Mouse (Mus musculus) naive thymus-derived CD4-positive, alpha-beta T cell, adult 2 months (primary cell): Measurements from ENCODE around the gene E330009J07Rik.

ENCODE experiments used
- DNase-seq: peaks from one replicate; pipeline ENCODE4 v3.0.0-alpha.2; 2011; ENCODE audit warnings: low read depth

Gene E330009J07Rik

DNA sequence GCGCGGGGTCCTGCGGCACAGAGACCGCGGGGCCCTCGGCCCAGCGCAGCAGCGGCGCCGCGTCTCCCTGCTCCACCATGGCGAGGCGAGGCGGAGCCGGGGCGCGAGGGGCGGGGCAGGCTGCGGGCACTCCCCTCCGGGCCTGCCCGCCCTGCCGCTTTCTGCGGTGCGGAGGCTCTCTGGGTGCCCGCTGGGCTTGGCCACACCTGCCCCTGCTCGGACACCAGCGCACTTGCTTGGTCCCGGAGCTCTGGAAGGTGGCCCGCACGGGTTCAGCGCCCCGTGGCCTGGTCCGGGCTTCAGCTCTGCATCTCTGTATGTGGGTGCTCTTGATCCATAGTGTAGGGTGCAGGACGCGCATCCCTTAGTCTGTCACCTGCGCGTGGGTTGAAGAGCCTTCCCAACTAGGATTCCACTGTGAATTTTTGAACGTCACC lies at the start of gene E330009J07Rik:
TSS of gene E330009J07Rik (minus strand) at position 89 of the 437 bp plus-strand sequence.
- peak; percentile 80 for DNase-seq

DNA sequence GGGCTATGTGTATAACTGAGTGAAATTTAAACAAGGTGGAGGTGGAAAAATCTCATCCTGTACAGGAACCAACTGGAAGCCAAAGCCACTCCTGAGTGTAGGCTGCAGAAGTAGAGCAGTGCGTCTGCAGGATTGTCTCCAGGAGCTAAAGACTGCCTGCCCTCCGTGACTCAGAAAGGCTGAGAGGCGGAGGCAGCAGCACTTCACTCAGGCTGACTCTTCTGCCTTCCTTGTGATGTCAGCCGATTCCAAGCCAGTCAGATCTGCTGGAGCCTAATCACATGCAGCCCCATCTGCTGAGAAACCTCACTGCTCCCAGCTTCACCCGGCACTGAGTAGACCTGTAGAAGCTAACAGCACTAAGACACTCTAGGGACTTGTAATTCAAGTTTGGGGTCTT lies 46.4 kb upstream of the E330009J07Rik start:
- no peak for DNase-seq

- peak; percentile 48 for DNase-seq
Measured at GRCm38 (mm10) chr6:40479705-40480104, 43.8 kb upstream of the E330009J07Rik start.

DNA sequence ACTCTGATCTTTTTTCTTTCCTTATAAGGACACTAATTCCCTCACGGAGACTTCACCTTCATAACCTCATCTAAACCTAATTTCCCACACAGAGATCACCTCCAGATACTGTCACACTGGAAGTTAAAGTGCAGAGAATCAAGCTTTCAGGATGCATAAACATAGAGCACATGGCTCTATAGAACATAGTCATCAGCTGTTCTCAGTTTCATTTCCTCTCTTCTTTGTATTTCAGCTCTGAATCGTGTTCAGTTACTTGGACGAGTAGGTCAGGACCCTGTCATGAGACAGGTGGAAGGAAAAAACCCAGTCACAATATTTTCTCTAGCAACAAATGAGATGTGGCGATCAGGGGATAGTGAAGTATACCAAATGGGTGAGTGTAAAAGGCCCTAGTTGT lies 40.2 kb upstream of the E330009J07Rik start:
- no peak for DNase-seq

- DNase-seq: no peak
Measured at GRCm38 (mm10) chr6:40471720-40472010, 35.7 kb upstream of the E330009J07Rik start.

DNA sequence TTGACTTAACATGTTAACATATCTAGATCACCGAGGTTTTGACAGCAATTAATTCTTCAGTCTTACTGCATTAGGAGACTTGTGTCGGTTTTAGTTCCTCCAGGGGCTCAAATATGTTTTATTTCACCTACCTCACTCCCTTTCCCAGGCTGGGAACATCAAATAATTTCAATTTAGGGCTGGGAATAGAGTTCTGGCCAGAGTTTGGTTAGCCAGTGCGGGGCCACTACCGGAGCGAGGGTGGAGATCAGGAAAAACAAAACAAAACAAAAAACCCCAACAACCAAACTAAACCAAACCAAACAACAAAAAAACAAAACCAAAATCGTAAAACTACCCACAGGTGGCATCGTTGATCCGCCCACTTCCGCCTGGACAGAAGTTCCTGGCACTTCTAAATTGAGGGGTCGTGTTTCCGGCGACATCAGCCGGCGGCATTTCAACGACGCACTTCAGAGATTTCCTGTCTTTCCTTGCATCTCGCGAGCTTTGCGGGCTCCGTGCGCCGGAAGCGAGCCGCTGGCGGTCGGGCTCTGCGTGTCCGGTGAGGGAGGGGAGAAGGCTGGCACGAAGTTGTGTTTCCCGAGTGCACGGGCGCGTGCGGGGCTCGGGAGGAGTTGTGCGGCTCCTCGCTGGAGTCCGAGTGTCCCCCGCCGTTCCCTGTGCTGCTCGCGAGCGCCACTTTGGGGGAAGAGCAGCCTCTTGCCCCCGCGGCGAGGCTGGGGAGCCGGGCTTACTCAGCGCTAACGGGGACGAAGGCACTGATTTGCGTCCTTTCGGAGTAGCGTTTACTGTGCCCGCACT lies 35.2 kb upstream of the E330009J07Rik start, which contains the start of gene Ssbp1:
TSS of gene Ssbp1 (plus strand) at position 437 of the 804 bp plus-strand sequence.
- peak; percentile 96 for DNase-seq

- peak; percentile 33 for DNase-seq
Measured at GRCm38 (mm10) chr6:40465710-40466109, 29.8 kb upstream of the E330009J07Rik start.

- peak; percentile 63 for DNase-seq
Measured at GRCm38 (mm10) chr6:40454436-40455041, 18.6 kb upstream of the E330009J07Rik start.

- no peak for DNase-seq
Measured at GRCm38 (mm10) chr6:40448626-40449025, 12.7 kb upstream of the E330009J07Rik start.

- DNase-seq: no peak
Measured at GRCm38 (mm10) chr6:40443281-40443928, 7.5 kb upstream of the E330009J07Rik start.

GRCm38 (mm10) chr6:40441755-40442154 lies 5.8 kb upstream of the E330009J07Rik start:
- DNase-seq: peak; percentile 48

GRCm38 (mm10) chr6:40441276-40441675 lies 5.3 kb upstream of the E330009J07Rik start:
- no peak for DNase-seq

DNA sequence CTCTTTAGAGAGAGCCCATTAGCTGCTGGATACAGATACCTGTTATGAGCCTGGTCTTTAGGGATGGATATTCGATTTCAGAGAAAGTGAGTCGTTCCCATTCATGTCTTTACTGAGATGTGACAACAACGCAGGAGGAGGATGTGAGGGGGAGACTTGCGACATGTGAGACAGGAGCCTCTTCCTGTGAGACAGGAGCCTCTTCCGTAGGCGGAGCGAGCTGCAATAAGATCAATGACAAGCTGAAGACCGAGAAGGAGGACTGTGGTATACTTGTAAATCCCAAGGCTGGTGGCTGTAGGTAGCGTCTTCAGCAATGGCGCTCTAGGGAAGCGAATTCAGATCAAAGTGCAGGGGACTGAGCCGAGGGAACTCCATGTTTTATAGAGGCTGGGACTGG lies 3.8 kb upstream of the E330009J07Rik start:
- DNase-seq: peak; percentile 82

DNA sequence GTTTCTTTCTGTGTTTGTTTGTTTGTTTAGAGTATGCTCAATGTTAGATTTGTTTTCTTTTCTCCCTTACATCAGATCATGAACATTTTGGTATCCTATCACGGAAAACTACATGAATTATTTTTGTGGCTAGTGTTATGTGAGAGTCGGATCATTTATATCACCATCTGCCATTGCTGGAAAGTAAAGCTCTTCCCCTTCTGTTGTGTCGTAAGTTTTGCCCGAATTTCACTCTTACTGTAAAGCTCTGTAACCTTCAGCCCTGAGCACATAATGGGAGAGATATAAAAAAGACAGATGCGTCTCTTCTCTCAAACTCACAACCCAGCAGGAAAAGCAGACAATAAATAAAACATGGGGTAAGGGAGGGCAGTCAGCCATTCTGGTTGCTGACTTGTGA lies 3.0 kb upstream of the E330009J07Rik start, which contains the start of gene Wee2:
TSS of gene Wee2 (plus strand) at position 153 of the 400 bp plus-strand sequence.
- no peak for DNase-seq

GRCm38 (mm10) chr6:40435151-40436046 lies 536 bp downstream of the E330009J07Rik start:
- peak; percentile 67 for DNase-seq

- no peak for DNase-seq
Measured at GRCm38 (mm10) chr6:40434697-40435096, 1.2 kb downstream of the E330009J07Rik start.

- peak; percentile 46 for DNase-seq
Measured at GRCm38 (mm10) chr6:40432346-40433275, 3.3 kb downstream of the E330009J07Rik start.

DNA sequence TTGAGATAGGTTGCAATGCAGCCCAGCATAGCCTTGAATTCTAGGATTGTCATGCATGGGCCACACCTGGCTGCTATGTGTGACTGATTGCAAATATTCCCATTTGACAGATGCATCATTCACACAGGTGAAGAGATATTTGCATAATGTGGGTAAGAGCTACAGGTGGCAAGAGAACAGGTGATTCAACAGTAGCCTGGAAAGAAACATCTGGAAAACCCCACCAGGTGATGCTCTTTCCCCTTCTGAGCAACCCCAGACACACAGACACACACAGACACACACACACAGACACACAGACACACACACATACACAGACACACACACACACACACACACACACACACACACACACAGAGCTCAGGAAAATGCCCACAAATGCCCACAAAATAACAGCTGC lies 4.1 kb downstream of the E330009J07Rik start:
- DNase-seq: no peak

DNA sequence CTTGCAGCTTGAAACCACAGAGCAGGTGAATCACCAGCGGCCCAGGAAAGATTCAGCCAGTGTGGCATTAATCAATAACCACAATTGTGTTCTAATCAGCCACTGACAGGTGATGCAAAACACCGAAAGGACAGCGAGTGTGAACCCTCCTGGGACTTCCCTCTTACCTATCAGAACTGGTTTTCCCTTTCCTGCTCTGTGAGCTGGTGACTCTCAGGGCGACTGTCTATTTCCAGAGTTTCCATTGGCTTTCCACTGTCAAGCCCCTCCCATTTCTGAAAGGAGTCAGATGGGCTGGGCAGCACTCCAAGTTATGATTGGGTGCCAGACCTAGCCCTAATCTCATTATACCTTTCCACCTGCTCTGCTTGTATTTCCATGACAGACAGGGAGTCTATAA lies 4.6 kb downstream of the E330009J07Rik start:
- no peak for DNase-seq

DNA sequence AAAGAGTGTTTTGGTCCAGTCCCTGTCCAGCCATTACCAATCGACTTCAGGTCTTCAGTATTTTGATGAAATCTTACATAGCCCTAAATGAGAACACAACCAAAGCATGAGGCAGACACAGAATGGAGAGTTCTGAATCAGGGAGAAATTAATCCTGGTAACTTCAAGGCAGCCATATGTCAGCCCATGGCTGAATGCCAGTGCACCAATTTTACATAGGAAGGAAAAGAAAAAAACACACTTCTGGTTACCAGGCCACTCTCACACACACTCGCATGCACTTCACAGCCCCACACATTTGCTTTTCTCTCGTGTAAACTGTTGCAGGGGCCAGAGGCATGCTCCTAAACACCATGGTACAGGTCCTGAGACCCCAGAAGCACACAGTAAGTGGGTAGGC lies 5.1 kb downstream of the E330009J07Rik start:
- no peak for DNase-seq

DNA sequence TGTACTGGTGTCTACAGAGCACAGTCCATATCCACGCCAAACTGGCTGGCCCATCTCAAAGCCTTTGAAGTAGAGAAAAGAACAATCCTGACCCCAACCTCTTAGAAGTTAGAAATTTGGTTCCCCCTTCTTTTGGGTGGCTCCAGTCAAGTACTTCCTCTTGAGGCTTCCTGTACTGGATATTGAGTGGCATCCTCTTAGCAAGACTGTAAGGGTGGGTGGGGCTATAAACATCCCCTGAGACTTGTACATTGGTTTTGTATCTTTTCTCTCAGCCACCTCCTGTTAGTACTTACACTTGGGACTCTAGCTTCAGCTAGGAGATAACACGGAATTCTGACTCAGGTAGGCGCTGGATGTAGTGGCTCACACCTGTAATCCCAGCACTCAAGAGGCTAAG lies 5.7 kb downstream of the E330009J07Rik start:
- peak; percentile 48 for DNase-seq
